Mouse (Mus musculus) cortical plate, adult 2 months (tissue): Measurements from ENCODE around the gene Zfp639. TPM values are rescaled to one million over a fixed set of nuclear protein-coding genes. Genes with fewer than 3 reads are reported as not detected.

Source experiments
- H3K27ac ChIP-seq: fragments of 200-500 bp; 2 replicates; pipeline ENCODE4 v1.5.1; 2012; ENCODE audit warnings: low read length, control low read depth, inconsistent platforms; ENCODE audit not compliant: insufficient read depth
- H3K4me1 ChIP-seq: fragments of 200-500 bp; 2 replicates; pipeline ENCODE4 v1.6.1; 2011; ENCODE audit warnings: low read length; ENCODE audit not compliant: control insufficient read depth, insufficient read depth
- H3K4me3 ChIP-seq: fragments of 200-500 bp; 2 replicates; pipeline ENCODE4 v1.5.1; 2011; ENCODE audit warnings: mild to moderate bottlenecking, low read length, control low read depth; ENCODE audit not compliant: insufficient read depth
- CTCF ChIP-seq: fragments of 200-500 bp; IDR thresholded peaks from 2 replicates; pipeline ENCODE4 v1.5.1; 2011; ENCODE audit warnings: mild to moderate bottlenecking, control low read depth, low read length; ENCODE audit not compliant: insufficient read depth; ENCODE audit errors: extremely low read depth
- POLR2A ChIP-seq: fragments of 200-500 bp; IDR thresholded peaks from 2 replicates; pipeline ENCODE4 v1.6.1; 2011; ENCODE audit warnings: mild to moderate bottlenecking, low read length, control low read depth; ENCODE audit not compliant: insufficient read depth; ENCODE audit errors: extremely low read depth
- polyA plus RNA-seq: library from polyadenylated mRNA; depleted of rRNA; stranded (reverse); fragments of >200 nt; gene quantifications from 2 replicates; pipeline ENCODE4 v1.2.3, GENCODE M21; 2012; rRNA removed

Gene Zfp639
- polyA plus RNA-seq, result 52.0 and 52.8 TPM in 2 replicates

GRCm38 (mm10) chr3:32509496-32510374, at the start of gene Zfp639:
Gene Zfp639 (plus strand): TSS chr3:32510259.
- Histone ChIP-seq H3K4me1 (peaks cover 9% of the 10 kb centered on the region), H3K27ac (peak within 1 kb of the TSS; percentile 68), H3K4me3 (peak within 1 kb of the TSS; percentile 59)
- TF ChIP-seq POLR2A, result no peak
- TF ChIP-seq CTCF, result no peak

GRCm38 (mm10) chr3:32467321-32467720, 42.7 kb upstream of the Zfp639 start:
- TF ChIP-seq CTCF, result no peak
- no peak for TF ChIP-seq POLR2A
- Histone ChIP-seq H3K4me3 (no peak overlapping the region), H3K4me1 (peaks cover 2% of the 10 kb centered on the region), H3K27ac (no peak overlapping the region)

- Histone ChIP-seq H3K4me3 (no peak overlapping the region), H3K27ac (no peak overlapping the region), H3K4me1 (peaks cover 2% of the 10 kb centered on the region)
- TF ChIP-seq POLR2A (no peak), CTCF (no peak)
Observed at GRCm38 (mm10) chr3:32468411-32468810, 41.6 kb upstream of the Zfp639 start.

DNA sequence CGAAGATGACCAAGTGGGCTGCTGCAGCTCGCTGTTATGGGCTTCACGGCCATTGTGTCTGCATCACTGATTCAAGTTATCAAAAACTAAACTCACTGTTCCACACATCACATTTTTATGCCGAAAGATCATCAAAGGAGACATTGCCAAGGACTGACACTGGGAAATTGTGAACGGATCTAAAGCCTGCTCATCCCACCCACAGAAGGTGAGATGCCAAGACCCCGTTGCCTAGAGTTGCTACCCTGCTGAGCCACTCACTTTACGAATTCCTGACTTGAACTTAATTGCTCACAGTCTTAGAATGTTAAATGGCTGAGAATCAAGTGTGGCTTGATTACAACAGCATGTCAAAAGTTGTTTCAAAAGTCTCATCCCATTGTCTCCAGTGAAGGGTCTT, 39.6 kb upstream of the Zfp639 start:
- no peak overlapping the region for H3K4me3 ChIP-seq
- TF ChIP-seq CTCF (no peak), POLR2A (no peak)
- peaks cover 2% of the 10 kb centered on the region for H3K4me1 ChIP-seq
- H3K27ac ChIP-seq, result no peak overlapping the region

DNA sequence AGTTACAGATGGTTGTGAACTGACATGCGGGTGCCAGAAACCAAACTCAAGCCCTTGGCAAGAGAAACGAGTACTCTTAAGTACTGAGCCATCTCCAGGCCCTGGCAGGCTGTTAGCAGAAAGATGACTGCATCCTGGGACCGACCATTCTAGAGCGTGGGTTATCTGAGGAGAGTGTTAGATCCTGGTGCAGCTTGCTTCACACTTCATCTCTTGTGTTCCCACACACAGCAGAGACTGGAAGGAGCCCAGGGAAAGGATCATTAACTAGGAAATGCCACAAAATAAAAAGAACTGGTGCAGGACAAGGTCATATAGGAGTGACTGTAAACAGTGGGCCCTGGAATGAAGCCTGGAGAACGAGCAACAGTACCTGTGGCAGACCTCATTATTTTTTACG, 39.0 kb upstream of the Zfp639 start:
- TF ChIP-seq POLR2A (no peak), CTCF (no peak)
- no peak overlapping the region for H3K4me3 ChIP-seq
- no peak overlapping the region for H3K27ac ChIP-seq
- H3K4me1 ChIP-seq, result peaks cover 2% of the 10 kb centered on the region

GRCm38 (mm10) chr3:32472191-32472900, 37.7 kb upstream of the Zfp639 start:
- Histone ChIP-seq H3K4me1 (peaks cover 2% of the 10 kb centered on the region), H3K27ac (no peak overlapping the region), H3K4me3 (no peak overlapping the region)
- TF ChIP-seq POLR2A (no peak), CTCF (no peak)

GRCm38 (mm10) chr3:32473184-32473583, 36.9 kb upstream of the Zfp639 start:
- TF ChIP-seq POLR2A, result no peak
- H3K4me3 ChIP-seq, result no peak overlapping the region
- H3K27ac ChIP-seq, result no peak overlapping the region
- peaks cover 2% of the 10 kb centered on the region for H3K4me1 ChIP-seq

- Histone ChIP-seq H3K4me3 (no peak overlapping the region), H3K27ac (no peak overlapping the region), H3K4me1 (no peaks in the 10 kb centered on the region)
- TF ChIP-seq POLR2A (no peak), CTCF (no peak)
Observed at GRCm38 (mm10) chr3:32479961-32480360, 30.1 kb upstream of the Zfp639 start.

DNA sequence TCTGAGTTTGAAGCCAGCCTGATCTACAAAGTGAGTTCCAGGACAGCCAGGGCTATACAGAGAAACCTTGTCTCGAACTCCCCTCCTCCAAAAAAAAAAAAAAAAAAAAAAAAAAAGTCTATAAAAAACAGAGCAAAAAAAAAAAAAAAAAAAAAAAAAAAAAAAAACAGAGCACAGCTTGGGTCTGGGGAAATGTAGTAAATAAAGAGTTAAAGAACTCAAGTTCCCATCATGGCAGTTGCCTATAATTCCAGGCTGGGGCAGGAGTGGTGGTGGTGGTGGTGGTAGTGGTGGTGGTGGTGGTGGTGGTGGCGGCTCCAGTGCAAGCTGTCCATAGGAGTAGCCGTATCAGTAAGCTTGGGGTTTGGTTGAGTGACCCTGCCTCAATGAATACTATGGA, 27.0 kb upstream of the Zfp639 start:
- H3K4me1 ChIP-seq, result no peaks in the 10 kb centered on the region
- TF ChIP-seq CTCF (no peak), POLR2A (no peak)
- no peak overlapping the region for H3K27ac ChIP-seq
- H3K4me3 ChIP-seq, result no peak overlapping the region

GRCm38 (mm10) chr3:32486543-32486942, 23.5 kb upstream of the Zfp639 start:
- H3K4me3 ChIP-seq, result no peak overlapping the region
- no peak overlapping the region for H3K27ac ChIP-seq
- TF ChIP-seq CTCF (no peak), POLR2A (no peak)
- no peaks in the 10 kb centered on the region for H3K4me1 ChIP-seq
